Mouse (Mus musculus) liver (tissue): ENCODE measurements around the gene Btbd11.

ENCODE experiments used
- DNase-seq: peaks from one replicate; pipeline ENCODE4 v3.0.0-alpha.2; 2020; ENCODE audit warnings: mixed read lengths

Btbd11 gene

GRCm38 (mm10) chr10:85527722-85528121 is 141.1 kb downstream of the Btbd11 start:
- no peak for DNase-seq

DNA sequence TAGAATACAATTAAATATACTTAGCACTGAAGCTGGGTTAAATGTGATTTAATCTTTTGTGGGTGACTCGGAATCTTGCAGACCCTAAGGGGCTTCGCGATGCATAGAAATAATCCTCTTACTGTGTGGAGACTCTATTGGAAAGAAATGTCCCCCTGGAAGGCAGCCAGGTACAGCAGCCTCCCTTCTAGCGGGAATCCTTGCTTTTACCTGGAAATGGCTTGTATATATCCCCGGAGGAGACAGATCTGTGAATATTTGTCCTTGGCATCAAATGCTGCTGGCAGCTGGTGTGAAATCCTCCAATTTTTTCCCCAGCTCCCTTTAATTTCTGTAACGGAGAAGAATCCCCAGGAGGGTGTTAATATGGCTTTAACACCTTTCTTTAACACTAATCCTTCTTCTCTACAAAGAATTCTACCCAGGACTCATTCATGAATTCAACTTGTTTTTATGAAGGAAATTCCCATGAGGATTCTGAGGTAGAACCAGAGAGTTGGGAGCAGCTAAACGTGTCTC is 146.6 kb downstream of the Btbd11 start:
- no peak for DNase-seq

DNA sequence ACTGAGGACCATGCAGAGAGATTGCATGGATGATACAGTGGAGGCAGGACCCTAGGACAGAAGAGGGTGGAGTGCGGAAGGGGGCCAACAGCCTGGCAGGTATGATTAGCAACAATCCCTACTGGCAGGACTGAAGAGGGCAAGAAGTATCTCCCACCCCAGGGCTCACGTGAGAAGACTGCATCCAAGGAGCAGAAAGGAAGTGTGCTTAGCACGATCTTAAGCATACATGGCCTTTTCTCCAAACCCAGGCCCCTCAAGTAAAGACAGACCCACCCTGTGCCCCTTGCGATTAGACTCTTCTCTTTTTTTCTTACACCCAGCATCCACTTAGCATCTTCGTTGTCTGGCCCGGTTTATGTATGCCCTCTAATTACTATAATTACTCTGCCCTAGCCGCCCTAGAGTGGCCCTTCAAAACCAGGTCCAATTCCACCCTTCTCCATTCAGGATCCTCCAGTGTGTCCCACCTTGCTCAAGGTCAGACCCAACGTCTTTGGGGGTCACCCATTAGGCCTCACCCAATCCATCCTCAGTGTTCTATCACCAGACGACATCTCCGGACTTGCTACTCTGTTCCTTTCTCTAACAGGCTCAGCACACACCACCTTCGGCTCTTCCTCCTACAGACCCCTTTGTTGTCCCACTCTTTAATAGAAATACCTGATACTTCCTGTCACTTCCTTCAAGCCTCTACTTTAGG is 151.6 kb downstream of the Btbd11 start:
- DNase-seq: no peak

DNA sequence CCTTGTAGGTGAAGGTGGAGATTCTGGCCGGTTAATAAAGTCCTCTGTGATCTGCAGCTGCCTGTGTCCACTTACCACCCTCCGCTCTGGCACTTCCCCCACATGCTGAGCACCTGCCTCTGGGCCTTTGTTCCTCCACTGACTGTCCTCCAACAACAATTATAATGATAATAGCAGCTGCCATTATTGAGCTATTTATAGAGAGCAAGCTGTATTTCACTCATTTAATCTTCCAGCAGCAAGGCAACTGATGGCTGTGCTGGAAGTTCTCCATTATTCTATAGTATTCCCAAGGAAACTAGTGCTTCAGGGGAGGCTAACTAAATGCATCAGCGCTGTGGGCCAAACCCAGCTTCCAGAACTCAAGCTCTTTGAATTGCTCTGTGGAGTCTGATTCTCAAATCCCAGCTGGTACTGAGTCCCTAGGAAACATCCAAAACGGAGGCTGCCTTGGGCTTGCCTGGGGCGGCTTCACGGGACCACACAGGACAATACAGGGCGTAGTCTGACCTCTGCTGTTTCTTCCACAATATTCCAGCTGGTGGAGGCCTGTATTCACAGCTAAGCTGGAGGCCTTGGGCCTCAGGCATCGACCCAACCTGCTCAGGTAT is 153.0 kb downstream of the Btbd11 start:
- no peak for DNase-seq

DNA sequence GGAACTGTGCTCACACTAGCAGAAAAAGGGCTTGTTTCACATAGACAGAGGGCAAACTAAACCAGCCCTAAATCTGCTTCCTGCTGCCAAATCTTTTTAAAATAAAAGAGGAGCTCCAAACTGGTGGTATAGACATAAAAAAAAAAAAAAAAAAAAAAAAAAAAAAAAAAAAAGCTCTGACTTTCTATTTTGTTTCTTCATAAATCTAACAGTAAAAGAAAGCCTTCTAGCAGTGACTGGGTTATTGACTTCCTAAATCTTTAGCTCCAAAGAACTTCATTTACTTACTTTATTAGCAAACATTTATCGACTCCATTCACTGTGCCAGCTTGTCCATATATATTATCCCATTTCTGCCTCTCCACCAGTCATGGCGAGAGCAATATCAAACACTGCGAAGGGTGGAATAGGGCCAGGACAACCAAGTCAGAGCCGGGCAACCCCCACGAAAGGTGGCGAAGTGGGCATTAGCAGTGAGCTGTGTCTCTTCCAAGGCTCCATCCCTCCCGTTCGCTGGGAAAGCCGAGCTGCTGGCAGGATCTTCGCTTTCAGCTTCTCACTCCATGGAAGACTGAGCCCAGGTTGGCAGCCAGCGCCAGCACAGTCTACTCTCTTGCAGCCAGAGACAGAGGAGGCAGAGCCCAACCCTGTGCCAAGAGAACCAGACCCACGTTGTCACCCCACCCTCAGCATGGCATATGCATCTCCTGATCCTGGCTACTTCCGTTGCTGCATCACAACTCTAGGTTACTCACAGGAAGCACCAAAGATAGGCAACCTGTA is 153.9 kb downstream of the Btbd11 start:
- no peak for DNase-seq

DNA sequence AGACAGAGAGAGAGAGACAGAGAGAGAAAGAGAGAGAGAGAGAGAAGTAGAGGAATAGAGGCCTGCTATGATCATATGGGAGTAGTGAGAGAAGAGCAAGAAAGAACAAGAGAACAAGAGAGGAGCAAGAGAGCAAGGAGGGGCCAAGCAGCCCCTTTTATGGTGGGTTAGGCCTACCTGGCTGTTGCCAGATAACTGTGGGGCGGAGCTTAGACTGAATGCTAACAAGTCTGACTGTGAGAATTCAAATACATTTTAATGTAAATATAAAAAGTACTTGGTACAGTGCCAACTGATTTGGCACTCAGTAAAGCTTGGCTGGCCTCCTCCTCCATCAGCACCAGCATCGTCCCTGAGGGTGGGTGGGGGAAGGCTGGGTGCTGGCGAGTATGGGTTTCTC is 154.9 kb downstream of the Btbd11 start:
- DNase-seq: no peak

DNA sequence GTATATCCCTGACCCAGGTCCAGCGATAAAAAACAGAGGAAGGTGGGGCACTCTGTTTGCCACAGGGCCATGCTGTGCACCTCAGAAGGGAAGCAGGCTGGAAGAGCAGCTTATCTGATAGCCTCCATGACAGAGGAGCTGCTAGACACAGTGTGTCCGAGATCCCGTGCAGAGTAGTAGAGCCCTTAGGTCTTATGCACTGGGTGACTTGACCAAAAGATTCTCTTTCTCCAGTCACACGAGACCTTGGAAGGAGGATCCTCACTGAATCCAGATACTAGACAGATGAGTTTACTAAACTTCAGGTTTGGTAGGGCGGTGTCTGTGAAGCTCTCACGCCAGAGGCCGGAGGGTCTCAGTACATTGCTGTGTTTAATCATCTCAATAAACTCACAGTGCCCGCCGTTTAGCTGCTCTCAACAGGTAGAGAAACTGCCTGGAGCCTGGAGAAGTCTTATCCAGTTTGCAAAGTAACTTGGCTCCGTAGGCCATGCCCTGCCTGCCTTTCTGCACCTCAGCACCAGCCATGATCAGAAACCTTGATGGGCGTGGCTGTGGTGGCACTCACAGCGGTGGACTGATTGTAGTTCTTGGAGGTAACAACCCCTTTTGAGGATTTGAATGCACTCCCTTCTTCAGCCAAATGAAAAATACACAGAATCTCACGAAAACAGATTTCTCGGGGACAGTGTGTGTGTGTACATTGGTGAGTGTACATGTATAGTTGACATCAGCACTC is 155.4 kb downstream of the Btbd11 start:
- no peak for DNase-seq

DNA sequence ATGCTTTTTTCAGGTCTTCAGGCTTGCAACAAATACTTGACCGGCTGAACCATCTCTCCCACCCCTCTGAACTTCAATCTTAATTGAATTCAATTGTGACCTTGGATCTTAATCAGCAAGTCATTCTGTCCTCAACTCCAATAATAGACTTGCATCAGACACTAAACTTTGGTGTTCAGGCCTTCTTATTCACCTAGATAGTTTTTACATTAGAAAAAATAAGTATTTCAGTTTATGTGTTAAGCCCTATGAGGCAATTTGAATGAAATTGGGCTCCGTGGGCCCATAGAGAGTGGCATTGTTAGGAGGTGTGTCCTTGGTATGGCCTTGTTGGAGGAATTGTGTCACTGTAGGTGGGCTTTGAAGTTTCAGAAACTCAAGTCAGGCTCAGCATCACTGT is 156.7 kb downstream of the Btbd11 start:
- DNase-seq: no peak

GRCm38 (mm10) chr10:85544991-85545390 is 158.4 kb downstream of the Btbd11 start:
- DNase-seq: no peak

DNA sequence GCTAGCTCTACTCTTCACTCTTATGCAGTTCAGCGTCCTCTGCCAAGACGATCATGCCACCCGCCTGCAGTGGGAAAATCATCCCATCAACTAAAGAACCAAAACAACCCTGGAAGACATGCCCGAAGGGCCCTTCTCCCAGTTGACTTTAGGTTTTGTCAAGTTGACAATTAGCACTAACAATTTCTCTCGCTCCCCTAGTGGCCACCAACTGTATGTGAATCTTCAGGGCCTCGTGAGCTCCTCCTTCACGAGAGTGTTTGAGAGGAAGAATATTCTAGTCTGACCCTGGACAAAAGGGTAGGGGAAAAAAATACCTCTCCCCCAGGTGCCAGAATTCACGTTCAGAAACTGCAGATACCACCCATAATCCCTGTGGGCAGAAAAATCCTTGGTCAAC is 168.6 kb downstream of the Btbd11 start:
- no peak for DNase-seq

DNA sequence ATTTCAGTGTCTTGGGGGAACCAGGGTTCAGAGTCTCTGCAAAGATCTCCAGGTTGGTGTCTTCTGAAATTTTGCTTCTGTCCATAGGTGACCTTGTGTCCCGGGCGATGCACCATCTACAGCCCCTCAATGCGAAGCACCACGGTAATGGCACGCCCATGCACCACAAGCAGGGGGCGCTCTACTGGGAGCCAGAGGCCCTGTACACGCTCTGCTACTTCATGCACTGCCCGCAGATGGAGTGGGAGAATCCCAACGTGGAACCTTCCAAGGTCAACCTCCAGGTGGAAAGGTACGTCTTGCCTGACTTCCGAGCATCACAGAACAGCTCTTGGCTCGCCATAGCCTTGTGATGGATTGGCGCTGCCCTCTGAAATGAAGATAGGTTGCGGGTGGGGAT is 174.8 kb downstream of the Btbd11 start:
- no peak for DNase-seq

DNA sequence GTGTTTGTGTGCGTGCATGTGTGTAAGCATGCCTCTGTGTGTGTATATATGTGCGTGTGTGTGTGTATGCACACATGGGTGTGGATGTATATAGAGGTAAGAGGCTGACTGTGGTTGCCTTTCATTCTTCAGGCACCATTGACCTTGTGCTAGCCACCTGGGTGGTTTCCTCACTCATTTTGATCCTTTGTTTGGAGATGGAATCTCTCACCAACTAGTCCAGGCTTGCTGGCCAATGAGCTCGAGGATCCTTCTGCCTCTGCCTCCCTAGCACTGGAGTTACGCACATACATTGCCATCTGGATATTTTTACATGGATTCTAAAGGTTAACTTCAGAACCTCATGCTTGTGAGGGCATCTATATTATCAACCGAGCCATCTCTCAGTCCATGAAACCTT is 184.8 kb downstream of the Btbd11 start:
- DNase-seq: no peak

DNA sequence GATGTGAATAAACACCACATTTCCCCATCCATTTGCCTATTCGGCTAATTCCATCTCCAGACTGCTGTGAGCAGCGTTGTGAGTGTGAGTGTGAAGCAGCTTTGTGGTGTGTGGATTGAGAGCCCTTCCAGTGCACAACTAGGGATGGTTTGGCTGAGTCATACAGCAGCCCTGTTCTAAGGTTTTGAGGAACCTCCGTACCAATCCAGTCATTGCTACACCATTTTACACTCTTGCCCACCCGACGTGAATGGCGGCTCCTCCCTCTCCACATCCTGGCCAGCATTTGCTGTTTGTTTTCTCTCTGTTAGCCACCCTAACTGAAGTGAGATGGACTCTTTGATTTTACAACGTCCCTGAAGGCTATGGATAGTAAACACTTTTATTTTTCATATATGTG is 186.0 kb downstream of the Btbd11 start:
- DNase-seq: no peak

DNA sequence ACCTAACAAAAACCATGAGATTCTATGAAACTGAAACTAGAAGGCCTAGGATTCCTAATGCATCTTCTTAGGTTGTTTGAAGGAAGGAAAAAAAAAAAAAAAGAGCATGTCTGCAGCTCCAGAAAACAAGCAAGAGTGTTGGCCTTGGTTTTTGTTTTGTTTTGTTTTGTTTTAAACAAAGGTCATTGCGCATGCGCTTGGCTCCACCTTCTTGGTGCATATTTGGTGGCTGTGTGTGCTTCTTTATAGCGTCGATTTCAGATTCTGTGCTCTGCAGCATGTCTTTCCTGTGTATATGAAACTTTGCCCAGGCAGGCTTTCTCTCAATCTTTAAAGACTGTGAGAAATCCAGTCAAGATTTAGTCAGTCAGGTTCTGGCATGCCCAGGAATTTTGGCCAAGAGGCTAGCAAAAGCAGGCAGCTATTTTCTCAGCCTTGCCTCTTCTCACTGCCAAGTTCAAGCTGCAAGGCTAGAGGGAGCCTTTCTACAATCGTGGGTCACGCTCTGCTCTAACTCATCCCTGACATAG is 191.3 kb downstream of the Btbd11 start:
- DNase-seq: no peak

GRCm38 (mm10) chr10:85578571-85579465 is 192.2 kb downstream of the Btbd11 start:
- no peak for DNase-seq

DNA sequence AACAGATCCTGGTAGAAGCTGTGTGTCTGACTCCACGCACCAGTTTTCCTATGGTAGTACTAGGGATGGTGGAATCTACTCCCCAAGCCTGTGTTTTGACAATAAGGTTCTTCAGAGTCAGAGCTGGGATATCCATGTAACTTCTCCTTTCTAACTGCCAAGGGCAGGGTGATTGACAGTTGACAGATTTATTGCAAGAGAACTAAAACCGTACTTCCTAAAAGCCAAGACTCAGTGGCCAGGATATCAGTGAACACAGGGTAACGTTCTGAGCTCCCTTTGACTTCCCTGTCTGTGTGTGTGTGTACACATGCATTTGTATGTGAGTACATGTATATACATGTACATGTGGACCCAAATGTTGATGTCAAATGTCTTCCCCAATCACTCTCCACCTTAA is 201.1 kb downstream of the Btbd11 start:
- no peak for DNase-seq

- DNase-seq: no peak
These were observed 203.4 kb downstream of the Btbd11 start for GRCm38 (mm10) chr10:85590043-85590442.

GRCm38 (mm10) chr10:85591296-85591695 is 204.7 kb downstream of the Btbd11 start:
- DNase-seq: no peak

DNA sequence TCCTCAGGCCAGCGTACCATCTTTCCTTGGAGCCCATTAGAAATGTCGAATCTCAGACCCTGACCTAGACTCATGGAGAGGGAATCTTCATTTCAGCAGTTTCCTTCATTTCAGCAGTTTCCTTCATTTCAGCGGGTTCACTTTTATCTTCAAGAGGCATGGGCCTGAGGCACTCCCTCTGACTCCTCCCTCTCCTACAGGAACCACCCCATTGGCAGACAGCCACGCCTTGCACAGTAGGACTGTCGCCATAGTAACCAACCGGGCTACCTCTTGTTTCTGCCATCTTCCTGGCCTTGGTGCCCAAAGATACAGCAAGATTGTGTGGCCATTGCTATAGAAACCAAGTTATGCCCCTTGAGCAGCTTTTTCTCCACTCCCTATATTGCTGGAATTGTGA is 205.4 kb downstream of the Btbd11 start:
- DNase-seq: peak; percentile 11

DNA sequence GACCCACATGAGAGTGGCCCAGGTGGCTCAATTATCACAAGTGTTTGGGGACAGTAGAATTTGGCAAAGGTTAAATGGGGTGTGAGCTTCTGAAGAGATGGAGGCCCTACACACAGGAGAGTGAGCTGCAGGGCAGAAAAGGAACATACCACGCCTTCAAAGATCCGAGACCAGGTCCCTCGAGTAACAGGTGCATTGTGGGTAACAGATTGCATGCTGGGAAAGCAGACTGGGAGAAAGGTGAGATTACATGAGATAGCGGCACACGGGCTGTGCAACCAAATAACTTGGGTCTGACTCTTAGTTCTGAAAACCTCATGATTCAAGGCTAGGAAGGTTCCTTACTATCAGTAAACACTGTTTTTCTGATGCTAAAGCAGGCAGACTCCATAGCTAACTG is 209.7 kb downstream of the Btbd11 start:
- DNase-seq: no peak

DNA sequence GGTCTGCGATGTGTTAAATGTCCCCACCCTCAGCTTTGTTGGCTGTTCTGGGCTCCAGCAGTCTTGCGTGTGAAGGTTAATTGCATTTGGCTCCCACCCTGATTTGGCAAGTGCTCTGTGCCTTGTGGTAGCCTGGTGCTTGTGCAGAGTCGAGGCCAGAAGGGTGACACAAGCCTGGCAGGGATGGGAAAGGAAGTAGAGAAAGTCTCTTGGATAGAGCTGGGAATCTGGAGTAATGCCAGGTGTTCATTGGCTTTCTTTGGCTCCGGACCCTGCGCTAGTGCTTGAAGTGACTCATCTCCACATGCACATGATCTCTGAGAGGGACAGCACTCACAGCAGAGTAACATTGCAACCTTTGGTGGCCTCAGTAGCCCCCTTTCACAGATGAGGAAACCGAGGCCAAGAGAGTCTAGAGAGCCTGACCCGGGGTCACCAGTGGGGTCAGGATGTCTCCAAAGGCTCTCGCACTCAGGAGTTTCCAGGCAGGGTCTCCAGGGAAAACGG is 211.5 kb downstream of the Btbd11 start:
- DNase-seq: no peak
